Mouse (Mus musculus) layer of hippocampus, adult 18-20 months (tissue): ENCODE data around the gene Mansc4. TPM values are rescaled to one million over a fixed set of nuclear protein-coding genes. Genes with fewer than 3 reads are reported as not detected.
A peak's percentile ranks its signal among the peaks of the same experiment; 100 is the strongest.

Experiments used
- DNase-seq, 2 experiments: peaks; one replicate each; pipeline ENCODE4 v3.0.0; 2022; ENCODE audit warnings: low spot score in 2 of 2
- long read RNA-seq: library from polyadenylated mRNA; stranded (forward); transcript quantifications from one replicate; pipeline ENCODE4 v2.0.0, GENCODE M21; 2021
- total RNA-seq, 2 experiments: library from RNA; stranded (reverse); gene quantifications; 2 replicates each; pipeline ENCODE4 v1.2.3; 2021

Mansc4 gene
- total RNA-seq = under 1 TPM; 0.48 to 0.67 TPM
- long read RNA-seq, partial matches to known transcripts = 0 of 1 reads
- long read RNA-seq, other reads (novel, unspliced or antisense) = 1 of 1 reads

- DNase-seq = no peak
Observed at GRCm38 (mm10) chr6:147086594-147087225, at the start of gene Mansc4. TSS of gene Mansc4 (minus strand) at chr6:147087032.

GRCm38 (mm10) chr6:147127239-147127638, 40.4 kb upstream of the Mansc4 start:
- no peak for DNase-seq

- DNase-seq = no peak
Observed at GRCm38 (mm10) chr6:147121320-147121719, 34.5 kb upstream of the Mansc4 start.

DNA sequence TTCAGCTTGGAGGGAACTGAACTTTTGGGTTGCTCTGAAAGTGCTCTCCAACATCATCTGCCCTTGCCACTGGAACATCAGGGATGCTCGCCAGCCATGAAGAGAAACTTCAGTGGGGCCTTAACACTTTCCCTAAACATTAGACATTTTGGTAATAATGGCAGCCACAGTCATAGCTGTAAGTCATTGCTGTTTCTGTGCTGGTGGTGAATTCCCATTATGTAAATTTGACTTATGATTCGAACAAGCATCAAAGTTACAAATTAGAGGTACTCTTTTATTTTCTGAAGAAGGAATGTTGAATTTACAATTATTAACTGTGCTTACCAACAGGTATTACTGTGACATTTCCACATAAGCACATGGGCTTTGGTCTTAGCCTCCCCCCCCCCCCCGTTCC, 31.4 kb upstream of the Mansc4 start:
- DNase-seq = no peak

DNA sequence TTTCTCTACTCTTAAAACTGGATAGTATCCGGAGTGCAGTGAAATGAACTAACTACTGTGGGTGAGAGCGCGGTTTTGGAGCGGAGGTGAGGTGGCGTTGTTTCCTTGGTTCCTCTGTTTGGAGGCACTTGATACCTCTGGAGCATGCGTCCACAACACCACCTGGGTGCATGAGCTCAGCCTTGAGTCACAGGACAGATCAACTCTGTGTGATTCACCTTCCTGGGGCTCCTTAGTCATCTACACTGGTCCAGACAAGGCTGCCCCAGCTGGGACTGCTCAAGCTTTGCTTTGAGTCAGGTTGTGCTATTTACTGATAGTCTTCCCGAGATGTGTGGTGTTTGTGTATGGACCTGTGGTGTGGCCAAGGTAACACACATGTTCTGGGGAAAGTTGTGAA, 30.9 kb upstream of the Mansc4 start:
- DNase-seq = no peak

GRCm38 (mm10) chr6:147116579-147116978, 29.7 kb upstream of the Mansc4 start:
- DNase-seq = peak; percentile 59 to 88

- DNase-seq = no peak
Observed at GRCm38 (mm10) chr6:147109283-147109682, 22.5 kb upstream of the Mansc4 start.

GRCm38 (mm10) chr6:147106716-147107115, 19.9 kb upstream of the Mansc4 start:
- no peak for DNase-seq

- no peak for DNase-seq
Observed at GRCm38 (mm10) chr6:147105529-147105928, 18.7 kb upstream of the Mansc4 start.

DNA sequence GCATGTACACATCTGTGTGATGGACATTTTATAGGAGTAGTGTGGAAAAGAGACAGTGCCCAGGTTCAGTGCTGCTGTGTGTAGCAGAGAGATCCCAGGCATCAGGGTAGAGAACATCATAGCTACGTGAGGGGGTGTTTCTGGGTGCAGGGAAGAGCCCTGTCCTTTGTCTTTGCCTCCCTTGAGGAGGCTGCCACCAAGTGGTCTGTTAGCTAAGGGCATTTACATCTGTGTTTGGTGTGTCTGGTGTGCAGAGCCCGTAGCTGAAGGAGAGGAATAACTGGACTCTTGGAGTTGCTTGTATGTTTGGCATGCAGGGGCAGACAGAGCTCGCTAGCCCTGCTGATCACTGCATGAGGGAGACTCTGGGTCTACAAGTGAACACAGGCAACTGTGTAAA, 15.5 kb upstream of the Mansc4 start:
- DNase-seq = no peak

DNA sequence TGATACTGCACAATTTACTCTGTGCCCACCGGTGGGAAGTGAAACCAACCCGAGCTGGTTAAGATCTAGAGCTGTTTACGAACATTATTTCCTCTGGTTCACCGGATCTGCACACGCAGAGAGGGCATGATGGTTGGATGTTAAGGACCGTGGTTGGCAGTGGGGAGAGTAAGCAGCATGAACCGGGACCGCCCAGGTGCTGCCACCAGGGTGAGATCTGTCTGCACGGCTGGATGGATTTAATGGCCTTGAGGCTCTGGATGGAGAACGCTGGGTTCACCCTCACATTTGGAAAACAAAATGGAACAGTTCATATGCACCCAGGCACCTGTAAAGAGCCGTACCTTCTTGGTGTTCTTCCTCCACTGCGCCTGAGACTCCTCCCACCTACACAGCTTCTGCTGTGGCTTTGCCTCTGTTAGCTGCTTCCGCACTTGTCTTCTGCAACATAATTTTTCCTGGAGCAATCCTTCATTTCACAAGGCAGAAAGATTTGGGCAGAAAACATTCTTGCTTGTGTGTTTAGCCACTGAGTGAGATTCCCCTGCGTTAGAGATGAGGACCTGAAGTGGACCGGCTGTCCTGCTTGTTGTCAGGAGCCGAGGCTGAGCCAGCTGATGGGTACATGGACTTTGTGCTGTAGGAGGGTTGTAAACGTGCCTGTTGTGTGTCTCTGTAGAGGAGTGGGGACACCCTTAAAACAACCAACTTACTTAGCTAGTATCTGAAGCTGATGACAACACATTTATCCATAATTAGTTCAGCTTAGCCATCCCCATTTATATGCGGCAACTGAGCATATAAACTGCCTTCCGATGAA, 12.8 kb upstream of the Mansc4 start:
- DNase-seq = no peak

DNA sequence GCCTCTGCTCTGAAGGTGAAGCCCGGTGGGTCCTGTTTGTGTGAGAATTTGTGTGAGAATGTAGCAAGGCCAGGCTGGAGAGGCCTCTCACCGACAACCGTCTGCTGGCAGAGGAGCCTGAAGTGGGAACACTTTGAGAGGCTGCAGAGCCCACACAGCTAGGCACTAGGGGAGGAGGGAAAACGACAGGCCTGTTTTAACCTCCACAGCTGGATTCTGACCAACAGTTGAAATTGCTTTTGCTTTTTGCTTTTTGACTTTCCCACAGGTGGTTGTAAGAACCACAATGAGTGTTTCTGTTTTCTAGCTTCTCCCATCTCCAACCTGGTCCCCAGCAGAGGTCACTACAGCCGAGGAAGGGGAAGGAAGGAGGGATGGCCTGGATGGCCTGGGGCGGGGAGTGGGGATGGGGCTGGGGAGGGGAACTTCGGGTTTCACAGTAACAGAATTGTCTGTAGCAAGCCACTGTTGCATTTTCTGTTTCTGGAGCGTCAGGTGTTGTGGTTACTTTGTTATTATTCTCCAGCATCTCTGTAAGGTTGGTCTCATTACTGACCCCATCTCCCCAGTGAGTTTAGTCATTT, 10.6 kb upstream of the Mansc4 start:
- no peak for DNase-seq

DNA sequence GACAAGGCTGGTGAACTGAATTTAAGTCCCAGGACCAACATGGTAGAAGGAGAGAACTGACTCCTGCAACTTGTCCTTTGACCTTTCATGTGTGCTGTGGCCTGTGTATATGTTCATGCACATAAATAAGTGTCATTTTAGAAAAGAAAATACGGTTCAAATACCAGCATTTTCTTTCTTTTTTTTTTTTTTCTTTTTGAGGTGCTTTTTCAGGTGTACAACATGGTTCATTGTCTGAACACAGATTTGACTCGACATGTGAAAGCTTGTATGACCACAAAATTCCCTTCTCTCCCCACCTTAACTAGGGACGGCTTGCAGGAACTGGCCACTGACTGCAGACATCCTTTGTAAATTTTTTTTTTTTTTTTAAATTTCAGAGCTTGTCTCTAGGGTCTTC, 10.1 kb upstream of the Mansc4 start:
- DNase-seq = no peak

DNA sequence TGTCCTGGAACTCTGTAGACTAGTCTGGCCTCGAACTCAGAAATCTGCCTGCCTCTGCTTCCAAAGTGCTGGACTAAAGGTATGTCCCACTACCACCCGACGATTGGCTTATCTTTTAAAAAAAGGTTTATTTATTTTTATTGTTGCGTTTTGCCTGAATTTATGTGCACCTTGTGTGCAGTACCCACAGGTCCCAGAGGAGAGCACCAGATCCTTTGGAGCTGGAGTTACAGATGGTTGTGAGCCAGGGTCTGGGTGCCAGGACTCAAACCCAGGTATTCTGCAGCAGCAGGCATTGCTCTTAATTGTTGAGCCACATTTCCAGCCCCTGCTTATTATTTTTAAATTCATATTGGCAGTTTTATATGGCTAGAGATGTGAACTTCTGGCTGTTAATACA, 9.3 kb upstream of the Mansc4 start:
- no peak for DNase-seq

- no peak for DNase-seq
Observed at GRCm38 (mm10) chr6:147094771-147095170, 7.9 kb upstream of the Mansc4 start.

DNA sequence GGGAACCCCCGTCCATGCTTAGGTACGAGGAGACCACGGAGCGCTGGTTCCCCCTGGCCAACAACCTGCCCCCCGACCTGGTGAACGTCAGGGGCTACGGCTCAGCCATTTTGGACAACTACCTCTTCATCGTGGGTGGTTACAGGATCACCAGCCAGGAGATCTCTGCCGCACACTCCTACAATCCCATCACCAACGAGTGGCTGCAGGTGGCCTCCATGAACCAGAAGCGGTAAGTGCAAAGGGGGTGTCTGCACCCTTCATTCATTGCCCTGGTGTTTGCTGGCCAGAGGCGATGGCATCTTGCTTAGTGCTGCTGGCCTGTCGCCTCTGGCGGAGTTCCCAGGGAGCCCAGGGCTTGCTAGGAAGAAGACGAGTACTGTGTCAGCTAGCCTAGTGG, 5.3 kb upstream of the Mansc4 start:
- DNase-seq = peak in 1 of 2 experiments; percentile 48

GRCm38 (mm10) chr6:147091136-147092120, 4.6 kb upstream of the Mansc4 start, which contains the start of gene Klhl42:
TSS of gene Klhl42 (plus strand) at chr6:147091379.
- DNase-seq = peak; percentile 68 to 75

- peak; percentile 18 to 40 for DNase-seq
Observed at GRCm38 (mm10) chr6:147090191-147090590, 3.4 kb upstream of the Mansc4 start.

- no peak for DNase-seq
Observed at GRCm38 (mm10) chr6:147088517-147088916, 1.7 kb upstream of the Mansc4 start.

DNA sequence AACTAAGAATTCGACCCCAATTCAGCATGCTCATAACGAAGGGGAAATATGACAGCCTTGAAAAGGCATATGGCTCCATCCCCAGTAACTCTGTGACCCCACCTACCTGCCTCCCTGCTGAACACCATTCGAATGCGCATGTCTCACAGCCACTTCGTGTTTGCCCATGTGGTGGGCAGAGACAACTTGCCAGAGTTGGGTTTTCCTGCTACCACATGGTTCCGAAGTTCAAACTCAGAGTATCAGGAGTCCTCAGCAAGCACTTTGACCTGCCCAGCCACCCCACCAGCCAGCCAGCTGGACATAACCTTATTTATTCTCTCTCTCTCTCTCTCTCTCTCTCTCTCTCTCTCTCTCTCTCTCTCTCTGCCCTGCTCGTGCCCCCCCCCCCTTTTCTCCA, 904 bp upstream of the Mansc4 start:
- DNase-seq = no peak
